Mouse (Mus musculus) layer of hippocampus, postnatal 10 days (tissue): ENCODE results near the gene Myo1g. TPM values are rescaled to one million over a fixed set of nuclear protein-coding genes. Genes with fewer than 3 reads are reported as not detected.

Experiments used
- DNase-seq, 2 experiments: peaks; one replicate each; pipeline ENCODE4 v3.0.0; 2021; ENCODE audit warnings: low spot score in 2 of 2
- long read RNA-seq: library from polyadenylated mRNA; stranded (forward); transcript quantifications from one replicate; pipeline ENCODE4 v2.0.0, GENCODE M21; 2023
- total RNA-seq, 2 experiments: library from RNA; stranded (reverse); gene quantifications; 2 replicates each; pipeline ENCODE4 v1.2.3; 2021

The Myo1g gene
- total RNA-seq: under 1 TPM; 0.25 to 0.49 TPM
- long read RNA-seq: 0 reads

GRCm38 (mm10) chr11:6520507-6521173 lies at the start of gene Myo1g:
Myo1g (minus strand) TSS chr11:6520965.
- no peak for DNase-seq

GRCm38 (mm10) chr11:6569410-6569777 lies 48.6 kb upstream of the Myo1g start:
- no peak for DNase-seq

- DNase-seq: peak; percentile 38 to 46
Measured at GRCm38 (mm10) chr11:6568584-6569409, 48.0 kb upstream of the Myo1g start.

GRCm38 (mm10) chr11:6567951-6568350 lies 47.2 kb upstream of the Myo1g start:
- no peak for DNase-seq

- DNase-seq: no peak
Measured at GRCm38 (mm10) chr11:6566496-6566895, 45.7 kb upstream of the Myo1g start.

- DNase-seq: no peak
Measured at GRCm38 (mm10) chr11:6563201-6563600, 42.4 kb upstream of the Myo1g start.

GRCm38 (mm10) chr11:6562359-6562758 lies 41.6 kb upstream of the Myo1g start:
- DNase-seq: no peak

- no peak for DNase-seq
Measured at GRCm38 (mm10) chr11:6561474-6561873, 40.7 kb upstream of the Myo1g start.

- DNase-seq: no peak
Measured at GRCm38 (mm10) chr11:6560655-6561360, 40.0 kb upstream of the Myo1g start.

GRCm38 (mm10) chr11:6559996-6560395 lies 39.2 kb upstream of the Myo1g start:
- DNase-seq: no peak

GRCm38 (mm10) chr11:6558234-6558633 lies 37.5 kb upstream of the Myo1g start:
- DNase-seq: no peak

GRCm38 (mm10) chr11:6550201-6550600 lies 29.4 kb upstream of the Myo1g start:
- no peak for DNase-seq

GRCm38 (mm10) chr11:6549770-6550169 lies 29.0 kb upstream of the Myo1g start:
- DNase-seq: no peak

GRCm38 (mm10) chr11:6547696-6548325 lies 27.0 kb upstream of the Myo1g start:
- no peak for DNase-seq

- peak; percentile 52 to 70 for DNase-seq
Measured at GRCm38 (mm10) chr11:6547037-6547680, 26.4 kb upstream of the Myo1g start.

GRCm38 (mm10) chr11:6546205-6547013 lies 25.6 kb upstream of the Myo1g start, which contains the start of gene Ccm2:
Ccm2 (plus strand) TSS chr11:6546887.
- DNase-seq: peak; percentile 96 to 97

GRCm38 (mm10) chr11:6545857-6546192 lies 25.1 kb upstream of the Myo1g start:
- no peak for DNase-seq

- DNase-seq: no peak
Measured at GRCm38 (mm10) chr11:6545186-6545856, 24.6 kb upstream of the Myo1g start.

- DNase-seq: no peak
Measured at GRCm38 (mm10) chr11:6544683-6545082, 23.9 kb upstream of the Myo1g start.

- DNase-seq: no peak
Measured at GRCm38 (mm10) chr11:6530746-6531145, 10.0 kb upstream of the Myo1g start.
